Mouse (Mus musculus) heart, embryonic 14.5 days (tissue): ENCODE results near the gene Thumpd2. TPM values are rescaled to one million over a fixed set of nuclear protein-coding genes. Genes with fewer than 3 reads are reported as not detected.

Source experiments
- ATAC-seq: fragments of 200-750 bp; cut with Nextera tagmentation; 2 replicates; pipeline ENCODE4 v1.8.0; 2017; ENCODE audit warnings: low read depth, moderate TSS enrichment; ENCODE audit not compliant: insufficient number of reproducible peaks, insufficient read depth, low FRiP score
- H3K27ac ChIP-seq, 2 experiments: fragments of 200-500 bp in 1 of 2; fragments of 300-500 bp in 1 of 2; sonication (generic) in 1 of 2; replicated peaks in 1 of 2; 2 replicates each; pipeline ENCODE4 v1.5.1; 2012 to 2014; ENCODE audit warnings: low read depth in 2 of 2, low read length in 2 of 2, control low read depth in 1 of 2, mild to moderate bottlenecking in 1 of 2, mixed read lengths in 1 of 2; ENCODE audit not compliant: control insufficient read depth in 1 of 2, insufficient read depth in 1 of 2
- H3K27me3 ChIP-seq: fragments of 300-500 bp; sonication (generic); 2 replicates; pipeline ENCODE4 v1.6.1; 2014; ENCODE audit warnings: mild to moderate bottlenecking, low read length, control low read depth; ENCODE audit not compliant: control insufficient read depth, insufficient read depth
- H3K36me3 ChIP-seq: fragments of 300-500 bp; sonication (generic); 2 replicates; pipeline ENCODE4 v1.6.1; 2014; ENCODE audit warnings: mild to moderate bottlenecking, control low read depth, low read length, mixed read lengths; ENCODE audit not compliant: control insufficient read depth, insufficient read depth
- H3K4me1 ChIP-seq, 2 experiments: fragments of 200-500 bp in 1 of 2; fragments of 300-500 bp in 1 of 2; sonication (generic) in 1 of 2; 2 replicates each; pipeline ENCODE4 v1.6.1; 2012 to 2014; ENCODE audit warnings: low read length in 2 of 2, control low read depth in 1 of 2, mixed read lengths in 1 of 2; ENCODE audit not compliant: control insufficient read depth in 2 of 2, insufficient read depth in 2 of 2
- H3K4me2 ChIP-seq: fragments of 300-500 bp; sonication (generic); 2 replicates; pipeline ENCODE4 v1.6.1; 2014; ENCODE audit warnings: mild to moderate bottlenecking, low read length
- H3K4me3 ChIP-seq, 2 experiments: fragments of 200-500 bp in 1 of 2; fragments of 300-500 bp in 1 of 2; sonication (generic) in 1 of 2; 2 replicates each; pipeline ENCODE4 v1.5.1; 2012 to 2014; ENCODE audit warnings: low read length in 2 of 2, mild to moderate bottlenecking in 2 of 2, control low read depth in 1 of 2, low read depth in 1 of 2, moderate library complexity in 1 of 2; ENCODE audit not compliant: control insufficient read depth in 1 of 2, insufficient read depth in 1 of 2
- H3K9ac ChIP-seq: fragments of 300-500 bp; sonication (generic); 2 replicates; pipeline ENCODE4 v1.6.1; 2014; ENCODE audit warnings: mild to moderate bottlenecking, low read length
- H3K9me3 ChIP-seq: fragments of 300-500 bp; sonication (generic); 2 replicates; pipeline ENCODE4 v1.6.1; 2016; ENCODE audit warnings: low read length, control low read depth; ENCODE audit not compliant: control insufficient read depth
- WGBS: fragments of 180-500 bp; shearing (Covaris S2); extraction: QIAGEN DNeasy Blood & Tissue Kit; methylation state at CpG from one replicate; pipeline ENCODE4 v1.1.7; 2014; 5-methylcytosine and 5-hydroxymethylcytosine counted together
- polyA plus RNA-seq: library from polyadenylated mRNA; unstranded; fragments of >200 nt; fragmentation: Nextera tagmentation; extraction: Ambion mirVana; gene quantifications from 2 replicates; pipeline ENCODE4 v1.2.1, GENCODE M21; 2014

Thumpd2 gene
- polyA plus RNA-seq, 1 experiment from 2014 or later = 11.3 TPM

DNA sequence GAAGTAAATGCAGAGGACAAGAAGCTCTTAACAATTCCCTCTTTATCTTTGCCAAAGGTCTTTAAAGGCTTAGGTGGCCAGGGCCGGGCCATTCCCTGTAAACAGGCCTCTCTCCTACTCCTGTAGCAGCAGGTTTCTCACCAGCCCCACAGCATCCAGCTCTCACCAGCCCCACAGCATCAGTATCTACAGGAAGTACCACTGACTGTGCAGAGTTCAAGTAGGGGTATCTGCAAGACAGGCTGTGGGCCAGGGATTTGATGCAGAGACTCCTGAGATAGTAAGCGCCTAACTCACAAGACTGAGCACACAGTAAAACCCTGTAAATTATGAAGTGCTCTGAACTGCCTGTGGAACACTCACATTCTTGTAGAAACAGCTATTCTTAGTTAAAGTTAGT, 31.9 kb downstream of the Thumpd2 start:
- H3K36me3 ChIP-seq = peaks cover 66% of the 10 kb centered on the region
- no peaks in the 10 kb centered on the region for H3K9me3 ChIP-seq
- no peak overlapping the region for H3K4me2 ChIP-seq
- H3K27ac ChIP-seq = no peak overlapping the region
- WGBS = 47% methylated on average over 2 of the region's 2 CpGs
- H3K9ac ChIP-seq = no peak overlapping the region
- no peaks in the 10 kb centered on the region for H3K4me1 ChIP-seq
- no peaks in the 10 kb centered on the region for H3K27me3 ChIP-seq
- ATAC-seq = no peak
- H3K4me3 ChIP-seq = no peak overlapping the region

DNA sequence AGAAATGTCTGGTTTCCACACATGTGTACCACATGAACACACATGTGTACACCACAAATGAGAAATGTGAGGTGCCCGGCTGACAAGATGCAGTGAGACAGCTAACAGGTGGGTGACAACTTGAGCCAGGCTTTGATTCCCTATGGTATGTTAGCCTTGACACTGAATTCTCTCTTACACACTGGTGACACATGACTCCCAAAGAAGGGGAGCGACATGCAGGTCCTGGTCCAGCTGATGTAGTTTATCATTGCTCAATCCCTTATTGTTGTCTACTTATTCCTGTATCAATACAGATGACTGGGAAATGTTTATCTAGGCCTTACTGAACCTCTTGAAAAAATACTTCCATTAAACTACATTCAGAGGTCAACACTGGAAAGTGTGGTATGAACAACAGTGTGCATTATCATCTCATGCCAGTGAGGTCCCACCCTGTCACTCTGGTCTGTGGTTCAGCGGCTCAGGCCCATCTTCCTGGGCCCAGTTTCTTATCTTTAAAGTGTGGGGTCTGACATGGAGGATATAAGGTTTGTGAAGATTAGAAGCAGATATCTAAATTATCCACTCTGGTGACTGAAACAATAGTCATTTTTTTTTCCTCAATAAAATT, 32.9 kb downstream of the Thumpd2 start:
- no peaks in the 10 kb centered on the region for H3K4me1 ChIP-seq
- no peaks in the 10 kb centered on the region for H3K27me3 ChIP-seq
- no peak overlapping the region for H3K4me2 ChIP-seq
- H3K36me3 ChIP-seq = peaks cover 59% of the 10 kb centered on the region
- no peaks in the 10 kb centered on the region for H3K9me3 ChIP-seq
- WGBS = 85% methylated on average over 3 of the region's 3 CpGs
- no peak overlapping the region for H3K27ac ChIP-seq
- no peak for ATAC-seq
- no peak overlapping the region for H3K9ac ChIP-seq
- no peak overlapping the region for H3K4me3 ChIP-seq

DNA sequence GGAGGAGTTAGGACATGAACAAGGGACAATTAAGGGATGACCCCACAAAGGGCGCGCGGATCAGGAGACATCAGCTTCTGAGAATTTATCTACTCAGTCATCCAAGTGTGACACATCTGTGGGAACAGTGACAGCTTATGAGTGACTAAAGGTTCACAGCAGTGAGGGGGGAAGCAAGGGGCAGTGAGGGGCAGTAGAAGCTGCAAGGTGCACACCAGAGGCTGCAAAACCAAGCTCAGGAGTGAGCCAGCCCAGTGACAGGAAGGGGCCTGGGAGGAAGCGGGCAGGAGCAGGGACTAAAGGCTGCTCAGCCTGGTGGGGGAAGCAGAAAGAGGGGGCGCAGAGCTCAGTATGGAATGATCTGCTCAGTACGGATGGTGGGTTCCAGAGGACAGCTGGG, 37.6 kb downstream of the Thumpd2 start:
- 96% methylated on average over 6 of the region's 6 CpGs for WGBS
- no peak for ATAC-seq
- no peaks in the 10 kb centered on the region for H3K4me1 ChIP-seq
- H3K36me3 ChIP-seq = peaks cover 67% of the 10 kb centered on the region
- no peak overlapping the region for H3K4me2 ChIP-seq
- no peak overlapping the region for H3K27ac ChIP-seq
- H3K4me3 ChIP-seq = no peak overlapping the region
- no peaks in the 10 kb centered on the region for H3K27me3 ChIP-seq
- no peaks in the 10 kb centered on the region for H3K9me3 ChIP-seq
- H3K9ac ChIP-seq = no peak overlapping the region

- Histone ChIP-seq H3K36me3 (no peaks in the 10 kb centered on the region), H3K4me2 (no peak overlapping the region), H3K9ac (no peak overlapping the region), H3K4me3 (no peak overlapping the region), H3K27ac (no peak overlapping the region), H3K9me3 (no peaks in the 10 kb centered on the region), H3K4me1 (peaks cover 0 to 3% of the 10 kb centered on the region in 2 experiments; a peak in 1 of 4 replicates), H3K27me3 (no peaks in the 10 kb centered on the region)
- 55% methylated on average over 1 of the region's 1 CpGs for WGBS
- no peak for ATAC-seq
These were observed 47.8 kb downstream of the Thumpd2 start for GRCm38 (mm10) chr17:81017132-81017531.

- H3K27me3 ChIP-seq = no peaks in the 10 kb centered on the region
- ATAC-seq = 0 out of 2 replicates have a peak, but pooled peaks have one; percentile 40
- no peaks in the 10 kb centered on the region for H3K36me3 ChIP-seq
- 35% methylated on average over 4 of the region's 4 CpGs for WGBS
- H3K9ac ChIP-seq = no peak overlapping the region
- H3K4me3 ChIP-seq = no peak overlapping the region
- H3K4me2 ChIP-seq = no peak overlapping the region
- peaks cover 11 to 12% of the 10 kb centered on the region in 2 experiments for H3K4me1 ChIP-seq
- H3K27ac ChIP-seq = peak overlapping the region in 1 of 2 experiments; percentile 35; a peak in 1 of 4 replicates
- H3K9me3 ChIP-seq = no peaks in the 10 kb centered on the region
These were observed 49.0 kb downstream of the Thumpd2 start for GRCm38 (mm10) chr17:81015814-81016447.

DNA sequence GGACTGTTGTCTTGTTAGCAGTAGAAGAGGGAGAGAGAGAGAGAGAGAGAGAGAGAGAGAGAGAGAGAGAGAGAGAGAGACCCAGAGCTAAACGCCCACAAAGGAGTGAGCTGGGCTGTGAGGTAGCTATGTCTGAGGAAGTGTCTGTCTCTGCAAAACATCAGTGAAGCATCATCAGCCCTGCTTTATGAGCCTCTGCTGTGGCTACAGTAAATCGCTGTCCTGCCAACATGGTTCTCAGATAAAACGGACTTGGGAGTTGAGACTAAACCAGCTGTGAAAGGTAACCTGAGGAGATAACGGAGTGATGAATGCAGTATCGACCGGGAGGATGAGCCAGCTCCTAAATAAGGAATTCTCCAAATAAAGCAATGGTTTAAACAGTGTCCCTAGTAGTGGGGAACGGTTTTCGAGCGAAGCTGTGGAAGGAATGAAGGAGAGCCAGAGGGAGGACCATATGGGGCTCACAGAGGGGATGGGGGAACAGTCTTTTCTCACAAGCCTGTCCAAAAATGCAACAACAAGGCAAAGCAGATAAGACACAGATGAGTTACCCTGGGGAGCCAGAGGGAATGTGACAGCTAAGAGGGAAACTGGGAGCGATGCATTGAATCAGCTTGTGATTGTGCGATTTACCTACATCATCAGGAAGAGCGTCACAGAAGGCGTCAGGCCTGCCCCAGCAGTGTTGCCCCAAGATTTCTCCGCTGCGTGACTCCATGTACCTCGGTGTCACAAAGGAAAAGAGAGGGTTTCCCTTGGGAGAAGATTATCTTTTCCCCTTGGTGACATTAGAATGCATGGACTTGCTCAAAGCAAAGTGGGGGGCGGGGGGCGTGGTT, 53.8 kb downstream of the Thumpd2 start:
- Histone ChIP-seq H3K9me3 (no peaks in the 10 kb centered on the region), H3K36me3 (no peaks in the 10 kb centered on the region), H3K4me1 (peaks cover 14 to 19% of the 10 kb centered on the region in 2 experiments), H3K4me3 (no peak overlapping the region), H3K9ac (no peak overlapping the region), H3K27ac (peak overlapping the region in 1 of 2 experiments; percentile 38; a peak in 1 of 4 replicates), H3K27me3 (no peaks in the 10 kb centered on the region), H3K4me2 (peak overlapping the region; percentile 31)
- no peak for ATAC-seq
- WGBS = 36% methylated on average over 18 of the region's 18 CpGs

- H3K27ac ChIP-seq = no peak overlapping the region
- WGBS = 64% methylated on average over 3 of the region's 3 CpGs
- H3K4me2 ChIP-seq = no peak overlapping the region
- no peak overlapping the region for H3K9ac ChIP-seq
- H3K9me3 ChIP-seq = no peaks in the 10 kb centered on the region
- ATAC-seq = no peak
- no peaks in the 10 kb centered on the region for H3K36me3 ChIP-seq
- peaks cover 16 to 25% of the 10 kb centered on the region in 2 experiments for H3K4me1 ChIP-seq
- H3K4me3 ChIP-seq = no peak overlapping the region
- H3K27me3 ChIP-seq = no peaks in the 10 kb centered on the region
These were observed 54.7 kb downstream of the Thumpd2 start for GRCm38 (mm10) chr17:81010199-81010598.
